Mouse (Mus musculus) E14TG2a.4 (cell line): ENCODE measurements around the gene H60b.
"Not testable (repeated sequence)": the region's sequence is repeated elsewhere in the genome, so short reads cannot be mapped to it uniquely, and the experiment has no call there.

ENCODE experiments used
- H3K27me3 ChIP-seq: 2 replicates; pipeline ENCODE4 v1.6.1; 2014; ENCODE audit warnings: low read length, control low read depth; ENCODE audit not compliant: insufficient read depth
- H3K36me3 ChIP-seq: 2 replicates; pipeline ENCODE4 v1.6.1; 2014; ENCODE audit warnings: low read length, control low read depth; ENCODE audit not compliant: insufficient read depth
- H3K4me1 ChIP-seq: replicated peaks from 2 replicates; pipeline ENCODE4 v1.6.1; 2014; ENCODE audit warnings: low read depth, low read length, control low read depth
- H3K4me3 ChIP-seq: replicated peaks from 2 replicates; pipeline ENCODE4 v1.5.1; 2014; ENCODE audit warnings: mild to moderate bottlenecking, low read length
- H3K9me3 ChIP-seq: 2 replicates; pipeline ENCODE4 v1.6.1; 2014; ENCODE audit warnings: low read length, control low read depth
- CTCF ChIP-seq: conservative IDR thresholded peaks from 2 replicates; pipeline ENCODE4 v1.5.1; 2014; ENCODE audit warnings: low read length
- NANOG ChIP-seq: IDR thresholded peaks from 2 replicates; pipeline ENCODE4 v1.6.1; 2014; ENCODE audit warnings: borderline replicate concordance, low read length, mixed read lengths
- POU5F1 ChIP-seq: IDR thresholded peaks from 2 replicates; pipeline ENCODE4 v1.6.1; 2014; ENCODE audit warnings: low read length, borderline replicate concordance

Gene H60b

DNA sequence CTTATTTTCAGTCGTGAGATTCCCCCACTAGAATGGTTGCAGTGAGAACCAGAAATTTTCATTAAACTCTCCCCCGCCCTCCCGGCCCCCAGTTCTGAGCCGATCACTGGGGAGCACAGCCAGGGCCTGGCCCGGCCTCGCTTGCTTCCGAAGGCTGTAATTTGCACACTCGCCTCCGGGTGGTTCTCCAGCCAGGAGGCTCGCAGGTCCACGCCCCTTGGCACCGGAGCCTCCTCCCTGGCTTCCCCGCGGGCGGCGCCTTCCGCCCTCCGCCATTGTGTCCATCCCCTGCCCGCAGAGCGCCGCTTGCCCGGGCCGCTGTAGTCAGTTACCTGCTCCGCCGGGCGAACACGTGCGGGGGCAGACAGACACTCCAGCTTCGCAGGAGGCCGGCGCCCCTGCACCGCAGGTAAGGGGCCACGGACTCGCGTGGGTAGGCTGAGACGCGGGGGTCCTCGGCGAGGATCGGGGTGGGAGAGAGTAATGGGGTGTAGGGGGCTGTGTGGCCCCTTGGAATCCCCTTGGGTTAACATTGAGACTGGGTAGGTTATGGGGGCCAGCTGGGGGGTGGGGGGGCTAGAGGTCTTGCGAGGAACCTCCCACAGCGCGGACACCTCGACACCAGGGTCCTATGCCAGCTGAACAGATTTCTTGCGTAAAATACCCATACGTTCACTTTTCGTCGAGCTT lies at the start of gene H60b, which contains the start of gene Raet1e:
TSS of gene H60b (plus strand) at position 277 of the 690 bp plus-strand sequence.
TSS of gene Raet1e (plus strand) at position 260 of the 690 bp plus-strand sequence.
- Histone ChIP-seq H3K4me3 (peak within 1 kb of the TSS; percentile 74), H3K27me3 (peaks cover 21% of the 10 kb centered on the region), H3K4me1 (peaks cover 53% of the 10 kb centered on the region)
- H3K9me3 ChIP-seq, H3K36me3 ChIP-seq: not testable (repeated sequence)

- no peak overlapping the region for H3K4me3 ChIP-seq
- no peaks in the 10 kb centered on the region for H3K9me3 ChIP-seq
- no peaks in the 10 kb centered on the region for H3K27me3 ChIP-seq
- no peaks in the 10 kb centered on the region for H3K36me3 ChIP-seq
- H3K4me1 ChIP-seq, result no peaks in the 10 kb centered on the region
- TF ChIP-seq CTCF (no peak), NANOG (no peak), POU5F1 (no peak)
Measured at GRCm38 (mm10) chr10:22140665-22141280, 17.6 kb upstream of the H60b start.

GRCm38 (mm10) chr10:22142194-22142593 lies 16.2 kb upstream of the H60b start:
- not testable (repeated sequence) for H3K4me3 ChIP-seq, H3K4me1 ChIP-seq, H3K36me3 ChIP-seq, H3K9me3 ChIP-seq, H3K27me3 ChIP-seq

- Histone ChIP-seq H3K4me3 (no peak overlapping the region), H3K36me3 (no peaks in the 10 kb centered on the region), H3K4me1 (no peaks in the 10 kb centered on the region), H3K9me3 (no peaks in the 10 kb centered on the region), H3K27me3 (no peaks in the 10 kb centered on the region)
- no peak for TF ChIP-seq CTCF
Measured at GRCm38 (mm10) chr10:22142926-22143325, 15.5 kb upstream of the H60b start.

- Histone ChIP-seq H3K4me1 (peaks cover 9% of the 10 kb centered on the region), H3K4me3 (peak overlapping the region; percentile 82), H3K27me3 (peaks cover 8% of the 10 kb centered on the region), H3K9me3 (peaks cover 10% of the 10 kb centered on the region), H3K36me3 (no peaks in the 10 kb centered on the region)
- TF ChIP-seq NANOG (no peak), POU5F1 (no peak), CTCF (no peak)
Measured at GRCm38 (mm10) chr10:22148441-22149072, 9.8 kb upstream of the H60b start.

DNA sequence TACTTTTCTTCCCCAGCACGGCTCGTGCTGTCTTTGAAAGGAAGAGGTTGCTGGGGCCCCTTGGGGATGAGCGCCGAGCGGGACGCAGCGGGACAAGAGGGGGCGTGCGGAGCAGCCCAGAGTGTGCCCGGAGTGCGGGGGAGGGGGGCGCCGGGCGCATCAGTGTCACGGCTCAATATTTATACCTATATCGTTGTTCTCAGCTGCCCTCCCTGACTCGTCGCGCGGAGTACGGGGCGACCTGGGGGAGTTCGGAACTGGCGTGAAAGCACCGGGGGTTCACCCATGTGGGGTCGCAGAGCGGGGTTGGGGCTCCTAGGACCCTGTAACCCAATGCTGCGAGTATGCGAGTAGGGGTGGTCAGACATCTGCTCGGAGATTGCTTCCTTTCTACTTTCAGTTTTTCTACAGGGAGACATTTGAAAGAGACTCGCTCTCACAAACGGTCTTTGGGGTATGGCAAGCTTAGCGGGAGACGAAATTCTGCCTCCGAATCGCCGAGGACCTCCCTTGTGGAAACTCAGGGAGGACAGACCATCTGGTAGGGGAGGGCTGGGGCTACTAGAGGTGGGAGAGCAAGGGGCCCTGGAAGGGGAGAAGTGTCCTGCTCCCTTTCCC lies 9.2 kb upstream of the H60b start, which contains the start of gene E030030I06Rik:
TSS of gene E030030I06Rik (minus strand) at position 198 of the 618 bp plus-strand sequence.
- no peaks in the 10 kb centered on the region for H3K36me3 ChIP-seq
- peaks cover 10% of the 10 kb centered on the region for H3K9me3 ChIP-seq
- TF ChIP-seq CTCF (no peak), NANOG (no peak), POU5F1 (no peak)
- peak within 1 kb of the TSS; percentile 82 for H3K4me3 ChIP-seq
- peaks cover 9% of the 10 kb centered on the region for H3K4me1 ChIP-seq
- peaks cover 13% of the 10 kb centered on the region for H3K27me3 ChIP-seq

DNA sequence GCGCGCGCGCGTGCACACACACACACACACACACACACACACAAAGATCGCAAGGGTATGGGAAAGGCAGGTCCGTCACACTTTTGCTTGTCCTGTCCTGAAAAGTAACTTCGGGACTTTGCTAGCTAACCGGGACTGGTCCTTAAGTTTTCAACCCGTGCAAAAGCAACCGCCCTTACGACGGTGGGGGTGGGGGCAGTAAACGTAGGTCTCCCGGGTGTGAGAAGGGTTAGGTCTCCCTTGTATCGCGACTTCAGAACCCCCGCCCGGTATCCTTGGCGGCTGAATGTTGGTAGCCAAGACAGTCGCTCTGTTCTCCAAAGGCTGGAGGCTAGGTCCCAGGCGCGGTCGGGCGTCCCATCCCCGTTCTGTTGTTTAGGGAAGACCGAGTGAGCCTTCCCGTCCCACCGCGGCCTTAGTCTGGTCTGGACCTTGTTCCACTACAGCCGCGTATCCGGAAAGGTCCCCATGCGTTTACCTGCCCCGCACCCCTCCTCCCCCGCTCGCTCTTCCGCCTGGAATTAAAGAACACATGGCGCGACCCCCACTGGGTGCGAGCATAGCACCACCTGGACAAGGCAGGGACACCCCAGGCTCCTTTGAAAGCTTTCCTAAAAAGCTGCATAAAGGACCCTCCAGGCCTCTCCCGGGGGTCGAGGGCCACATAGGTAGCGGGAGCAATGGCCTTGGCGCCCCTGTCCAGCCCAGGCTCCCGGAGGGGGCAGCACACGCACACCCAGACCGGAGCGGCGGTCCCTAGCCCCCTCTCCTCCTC lies 8.5 kb upstream of the H60b start:
- H3K9me3 ChIP-seq, result peaks cover 10% of the 10 kb centered on the region
- peaks cover 13% of the 10 kb centered on the region for H3K27me3 ChIP-seq
- peak overlapping the region; percentile 82 for H3K4me3 ChIP-seq
- no peaks in the 10 kb centered on the region for H3K36me3 ChIP-seq
- H3K4me1 ChIP-seq, result peaks cover 14% of the 10 kb centered on the region
- TF ChIP-seq CTCF (no peak), POU5F1 (no peak), NANOG (no peak)

DNA sequence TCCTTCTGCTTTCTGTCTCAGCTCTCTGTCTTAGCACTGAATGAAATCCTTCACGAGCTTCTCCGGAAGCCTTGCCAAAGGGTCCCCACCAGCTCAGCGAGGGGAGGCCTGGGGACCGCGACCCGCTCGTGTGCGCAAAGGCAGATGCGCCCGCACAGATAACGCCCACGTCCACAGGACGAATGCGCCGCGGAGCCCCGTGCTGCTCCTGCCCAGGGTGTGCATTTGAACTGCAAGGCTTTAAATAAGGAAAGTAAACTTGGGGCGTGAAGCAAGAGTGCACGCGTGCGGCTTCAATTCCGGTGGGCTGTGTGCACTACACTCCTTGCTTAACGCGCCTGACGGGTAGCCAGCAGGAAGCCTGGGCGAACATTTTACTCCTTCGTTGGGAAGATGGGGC lies 7.8 kb upstream of the H60b start:
- Histone ChIP-seq H3K27me3 (peaks cover 13% of the 10 kb centered on the region), H3K4me3 (peak overlapping the region; percentile 82), H3K9me3 (peaks cover 10% of the 10 kb centered on the region), H3K36me3 (no peaks in the 10 kb centered on the region), H3K4me1 (peaks cover 21% of the 10 kb centered on the region)
- TF ChIP-seq POU5F1 (no peak), CTCF (no peak), NANOG (no peak)

DNA sequence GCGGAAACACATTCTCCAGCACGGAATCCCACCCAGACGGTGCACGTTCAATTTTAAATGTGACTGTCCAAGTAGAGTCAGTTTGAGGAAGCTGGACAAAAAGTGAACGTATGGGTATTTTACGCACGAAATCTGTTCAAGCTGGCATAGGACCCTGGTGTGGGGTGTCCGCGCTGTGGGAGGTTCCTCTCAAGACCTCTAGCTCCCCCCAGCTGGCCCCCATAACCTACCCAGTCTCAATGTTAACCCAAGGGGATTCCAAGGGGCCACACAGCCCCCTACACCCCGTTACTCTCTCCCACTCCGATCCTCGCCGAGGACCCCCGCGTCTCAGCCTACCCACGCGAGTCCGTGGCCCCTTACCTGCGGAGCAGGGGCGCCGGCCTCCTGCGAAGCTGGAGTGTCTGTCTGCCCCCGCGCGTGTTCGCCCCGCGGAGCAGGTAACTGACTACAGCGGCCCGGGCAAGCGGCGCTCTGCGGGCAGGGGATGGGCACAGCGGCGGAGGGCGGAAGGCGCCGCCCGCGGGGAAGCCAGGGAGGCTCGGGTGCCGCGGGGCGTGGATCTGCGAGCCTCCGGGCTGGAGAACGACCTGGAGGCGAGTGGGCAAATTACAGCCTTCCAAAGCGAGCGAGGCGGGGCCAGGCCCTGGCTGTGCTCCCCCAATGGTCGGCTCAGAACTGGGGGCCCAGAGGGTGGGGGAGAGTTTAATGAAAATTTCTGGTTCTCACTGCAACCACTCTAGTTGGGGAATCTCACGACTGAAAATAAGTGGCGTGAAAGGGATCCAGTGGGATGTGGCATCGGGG lies 7.1 kb upstream of the H60b start:
- not testable (repeated sequence) for H3K9me3 ChIP-seq, H3K36me3 ChIP-seq
- peaks cover 13% of the 10 kb centered on the region for H3K27me3 ChIP-seq
- H3K4me3 ChIP-seq, result peak overlapping the region; percentile 50
- H3K4me1 ChIP-seq, result peaks cover 25% of the 10 kb centered on the region

DNA sequence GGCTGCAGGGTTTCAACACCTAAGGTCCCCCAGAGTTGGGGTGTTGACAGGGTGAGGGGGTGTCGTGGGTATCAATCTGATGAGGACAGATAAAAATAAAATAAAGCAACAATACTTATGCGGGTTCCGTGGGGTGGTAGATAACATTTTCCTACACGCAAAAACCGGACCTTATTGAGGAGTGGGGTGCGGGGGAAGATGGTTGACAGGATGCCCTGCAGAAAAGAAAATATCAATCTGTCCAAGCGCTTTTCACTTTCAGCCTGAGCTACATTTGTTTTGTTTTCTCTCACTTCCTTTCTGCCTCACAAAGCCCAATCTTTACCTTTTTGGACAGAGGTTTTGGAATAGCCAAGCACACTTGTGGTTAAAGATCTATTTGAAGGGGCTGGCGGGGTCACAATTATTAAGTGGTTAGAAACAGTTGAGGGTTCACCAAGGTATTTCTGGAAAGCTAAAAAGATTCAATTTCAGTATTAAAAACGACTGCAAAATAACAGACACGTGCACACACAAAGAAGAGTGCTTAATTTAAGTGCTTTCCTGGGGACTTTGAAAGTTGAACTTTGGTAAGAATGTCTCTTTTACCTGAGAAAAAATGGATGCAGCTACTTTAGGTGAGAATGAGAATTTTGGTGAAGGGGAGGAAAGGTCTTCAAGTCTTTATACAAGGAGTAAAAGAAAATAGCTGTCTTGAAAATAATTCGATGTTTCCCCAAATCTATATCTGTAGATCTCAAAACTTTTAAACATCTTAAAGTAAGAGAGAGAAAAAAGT lies 6.3 kb upstream of the H60b start:
- H3K4me3 ChIP-seq, H3K36me3 ChIP-seq, H3K9me3 ChIP-seq: not testable (repeated sequence)
- peaks cover 30% of the 10 kb centered on the region for H3K4me1 ChIP-seq
- H3K27me3 ChIP-seq, result peaks cover 20% of the 10 kb centered on the region
